Mouse (Mus musculus) testis, adult 10 weeks (tissue): ENCODE measurements around the gene Awat1. TPM values are rescaled to one million over a fixed set of nuclear protein-coding genes. Genes with fewer than 3 reads are reported as not detected.

Experiments
- polyA plus RNA-seq: library from polyadenylated mRNA; stranded (reverse); fragments of 350-450 nt; fragmentation: Illumina TruSeq; extraction: RNeasy Lipid Tissue Mini Kit (QIAGEN cat#74804); gene quantifications from one replicate; pipeline ENCODE4 v1.2.3, GENCODE M21; 2014; ENCODE audit warnings: low read depth, low replicate concordance

Awat1 gene
- polyA plus RNA-seq = not detected

DNA sequence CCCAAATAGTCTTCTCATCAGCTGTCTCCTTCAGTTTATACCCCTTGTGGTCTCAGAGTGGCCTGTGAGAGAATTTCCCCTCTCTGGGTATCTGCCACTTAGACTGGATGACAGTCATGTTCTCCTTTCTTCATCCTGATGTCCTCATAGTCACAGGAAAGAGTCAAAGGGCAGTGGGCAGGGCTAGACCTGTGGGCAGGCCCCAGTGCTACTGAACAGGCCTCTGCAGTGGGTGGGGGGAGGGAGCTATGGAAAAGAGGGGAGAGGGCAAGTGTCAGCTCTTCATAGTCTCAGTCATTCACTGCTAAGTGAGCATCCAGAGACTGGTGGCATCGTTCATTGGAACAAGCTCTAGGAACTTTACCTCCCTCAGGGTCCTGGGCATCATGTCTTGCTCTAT, at the start of gene Awat1:
TSS of gene Awat1 (plus strand) at position 301 of the 400 bp plus-strand sequence.

DNA sequence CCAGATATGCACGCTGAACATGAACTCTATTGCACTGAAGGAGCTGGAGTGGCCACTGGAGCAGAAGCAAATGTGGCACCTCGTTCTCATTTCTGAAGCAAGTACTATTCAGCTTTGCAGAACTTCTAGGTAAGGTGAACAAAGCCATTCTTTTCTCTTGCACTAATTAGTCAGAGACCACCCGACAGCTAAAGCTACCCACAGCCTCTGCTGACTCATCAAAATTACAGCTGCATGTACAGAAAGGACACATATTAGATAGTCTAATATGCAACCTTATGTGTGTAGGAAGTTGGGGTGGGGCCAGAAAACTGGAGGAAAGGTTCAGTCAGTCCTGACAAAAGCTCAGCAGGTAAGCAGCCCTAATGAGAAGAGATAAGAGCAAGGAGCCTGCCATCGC, 47.6 kb upstream of the Awat1 start, which contains the start of gene Dgat2l6:
TSS of gene Dgat2l6 (plus strand) at position 368 of the 400 bp plus-strand sequence.

DNA sequence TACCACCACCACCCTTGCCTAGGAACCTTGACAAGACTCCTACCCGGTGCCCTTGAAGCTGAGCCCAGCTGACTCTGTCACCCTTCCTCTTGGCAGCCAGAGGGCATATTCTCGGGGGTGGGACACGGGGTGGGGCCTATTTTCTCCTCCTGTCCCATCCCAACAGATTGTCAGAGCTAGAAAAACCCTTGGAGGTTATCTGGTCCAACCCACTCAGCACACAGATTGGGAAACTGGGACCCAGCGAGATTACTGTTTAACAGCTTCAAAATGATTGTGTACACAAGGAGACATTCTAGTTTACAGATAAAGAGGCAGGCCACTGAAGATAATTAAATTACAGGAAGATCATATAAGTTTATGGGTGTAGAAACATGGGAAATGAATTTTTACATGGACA, 22.7 kb downstream of the Awat1 start, which contains the start of gene P2ry4:
TSS of gene P2ry4 (minus strand) at position 79 of the 400 bp plus-strand sequence.

DNA sequence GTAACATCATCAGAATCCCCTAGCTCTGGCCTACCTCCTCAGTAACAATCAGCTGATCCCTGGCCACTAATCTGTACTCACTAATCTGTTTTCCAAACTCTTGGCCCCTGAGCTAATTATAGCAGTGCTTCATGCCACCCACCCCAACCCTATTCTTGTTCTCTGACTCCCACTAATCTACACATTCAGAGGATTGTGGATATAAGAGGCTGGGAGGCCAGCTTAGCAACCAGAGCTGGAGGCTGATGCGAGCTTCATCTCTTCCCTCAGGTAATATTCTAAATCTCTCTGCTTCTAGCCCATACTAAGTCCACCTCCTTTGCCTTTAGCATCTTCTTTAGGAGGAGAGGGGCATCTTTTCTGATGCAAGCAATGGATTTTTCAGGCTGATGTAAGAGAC, 33.3 kb downstream of the Awat1 start, which contains the start of gene Arr3:
TSS of gene Arr3 (plus strand) at position 184 of the 400 bp plus-strand sequence.

DNA sequence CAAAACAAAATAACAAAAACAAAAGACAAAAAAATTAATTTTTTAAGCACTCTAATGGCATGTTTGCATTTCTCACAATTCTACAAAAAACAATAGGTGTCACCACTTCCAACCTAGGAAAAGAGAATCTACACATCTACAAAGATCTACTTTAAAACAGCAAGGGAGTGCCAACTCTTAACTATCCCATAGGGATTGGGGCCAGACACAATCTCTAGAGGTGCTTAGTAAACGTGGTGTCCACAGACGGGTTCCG, 53.4 kb downstream of the Awat1 start, which contains the start of gene Kif4:
TSS of gene Kif4 (plus strand) at position 192 of the 256 bp plus-strand sequence.

DNA sequence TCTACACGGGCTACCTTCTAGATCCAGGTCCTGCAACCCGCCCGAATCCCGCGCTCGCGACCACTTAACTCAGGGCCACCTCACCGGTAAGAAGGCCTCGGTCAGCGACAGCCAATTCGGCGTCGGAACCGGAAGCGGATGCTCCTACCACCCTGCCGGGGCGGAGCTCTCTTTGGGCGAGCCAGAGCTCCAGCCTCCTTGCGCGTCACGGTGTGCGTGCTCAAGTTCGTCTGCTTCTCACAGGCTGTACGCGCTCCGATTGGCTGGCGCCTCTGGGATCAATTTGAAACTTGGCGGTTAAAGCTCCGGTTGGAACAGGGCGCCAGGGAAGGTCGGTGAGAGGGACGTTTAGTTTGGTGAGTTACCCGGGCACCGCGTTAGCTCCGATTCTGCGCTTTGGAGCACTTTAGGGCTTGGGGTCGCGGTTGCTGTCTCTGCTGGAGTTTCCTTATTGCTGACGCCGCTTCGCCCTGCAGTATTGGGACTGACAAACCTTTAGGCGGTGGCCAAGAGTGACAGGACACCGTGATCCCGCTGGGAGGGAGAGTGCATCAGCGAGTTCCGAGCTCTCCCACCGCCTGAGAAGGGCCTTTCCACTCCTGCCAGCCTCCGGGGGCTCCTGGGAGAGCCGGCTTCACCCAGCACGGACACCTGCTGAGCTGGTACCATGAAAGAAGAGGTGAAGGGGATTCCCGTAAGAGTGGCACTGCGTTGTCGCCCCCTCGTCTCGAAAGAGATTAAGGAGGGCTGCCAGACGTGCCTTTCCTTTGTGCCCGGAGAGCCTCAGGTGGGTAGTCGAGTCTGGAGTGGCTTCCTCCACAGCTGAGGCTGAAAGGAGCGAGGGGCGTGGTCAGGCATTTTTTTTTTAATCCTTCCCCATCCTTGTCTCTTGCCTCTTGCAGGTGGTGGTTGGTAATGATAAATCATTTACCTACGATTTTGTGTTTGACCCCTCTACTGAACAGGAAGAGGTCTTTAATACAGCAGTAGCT, 54.0 kb downstream of the Awat1 start, which contains the start of gene Pdzd11:
TSS of gene Pdzd11 (minus strand) at position 767 of the 992 bp plus-strand sequence.

Other genes starting within 250 kb of the Awat1 start
- not detected for gene Otud6a, start 143.2 kb upstream of the Awat1 start, polyA plus RNA-seq
- gene Awat2, start 129.5 kb upstream of the Awat1 start, polyA plus RNA-seq = 1.2 TPM
- gene Igbp1, start 78.0 kb upstream of the Awat1 start, polyA plus RNA-seq = 9.2 TPM
- gene Dgat2l6, start 47.4 kb upstream of the Awat1 start, polyA plus RNA-seq = not detected
- gene P2ry4, start 22.6 kb downstream of the Awat1 start, polyA plus RNA-seq = not detected
- gene Arr3, start 33.2 kb downstream of the Awat1 start, polyA plus RNA-seq = not detected
- gene Kif4, start 53.5 kb downstream of the Awat1 start, polyA plus RNA-seq = 5.5 TPM
- 15.8 TPM for gene Pdzd11, start 54.3 kb downstream of the Awat1 start, polyA plus RNA-seq
- 0.20 TPM for gene Gdpd2, start 157.6 kb downstream of the Awat1 start, polyA plus RNA-seq
- gene Dlg3, start 195.5 kb downstream of the Awat1 start, polyA plus RNA-seq = 9.0 TPM